Mouse (Mus musculus): ENCODE measurements around the gene Piwil1. TPM values are rescaled to one million over a fixed set of nuclear protein-coding genes. Genes with fewer than 3 reads are reported as not detected.

Gene Piwil1
- polyA plus RNA-seq, 1 experiment from 2014 or later, result 0.17 TPM

DNA sequence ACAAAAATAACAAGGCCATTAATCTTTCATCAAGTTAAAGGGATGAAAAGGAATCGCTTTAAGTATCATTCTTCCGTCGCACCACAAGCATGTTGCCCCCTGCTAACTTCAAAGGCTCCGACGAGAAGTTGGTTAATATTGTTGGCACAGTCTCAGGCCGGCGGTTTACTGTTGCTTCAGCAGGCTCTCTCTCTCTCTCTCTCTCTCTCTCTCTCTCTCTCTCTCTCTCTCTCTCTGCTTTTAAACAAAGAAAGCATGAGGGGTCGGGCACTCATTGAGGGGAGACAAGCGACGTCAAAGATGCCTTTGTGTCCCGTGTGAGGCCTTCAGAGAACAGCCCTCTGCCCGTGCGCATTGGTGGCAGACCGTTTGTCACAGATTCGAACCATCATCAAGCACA lies 17.7 kb upstream of the Piwil1 start:
- peaks cover 11% of the 10 kb centered on the region for H3K4me1 ChIP-seq
- H3K27me3 ChIP-seq, result peaks cover 15% of the 10 kb centered on the region; the same call in 1 of the 2 replicates
- ATAC-seq (ENCODE audit: low FRiP score, low read depth), result peak; percentile 38; the same call in 1 of the 2 replicates
- H3K4me3 ChIP-seq, result no peak overlapping the region
- H3K9me3 ChIP-seq, result peaks cover 18% of the 10 kb centered on the region
- no peak overlapping the region for H3K27ac ChIP-seq (replicated peaks)
- 4% methylated on average over 15 of the region's 15 CpGs for WGBS
- no peaks in the 10 kb centered on the region for H3K36me3 ChIP-seq
- H3K4me2 ChIP-seq (replicated peaks), result peak overlapping the region; percentile 39
- H3K9ac ChIP-seq (replicated peaks), result no peak overlapping the region

DNA sequence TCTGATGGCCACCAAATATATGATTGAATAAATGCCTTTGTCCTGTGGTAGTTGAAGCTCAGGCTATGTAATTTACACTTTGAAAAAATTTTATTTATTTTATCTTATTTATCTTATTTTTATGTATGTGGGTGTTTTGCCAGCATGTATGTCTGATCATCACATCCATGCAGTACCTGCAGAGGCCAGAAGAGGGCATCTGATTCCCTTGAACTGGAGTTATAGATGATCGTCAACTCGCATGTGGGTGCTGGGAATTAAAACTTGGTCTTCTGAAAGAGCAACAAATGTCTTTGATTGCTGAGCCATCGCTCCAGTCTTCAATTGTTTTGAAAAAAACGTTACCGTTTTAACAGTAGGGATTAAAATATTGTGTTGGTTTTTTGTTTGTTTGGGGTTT lies 15.2 kb upstream of the Piwil1 start:
- no peaks in the 10 kb centered on the region for H3K36me3 ChIP-seq
- H3K9ac ChIP-seq (replicated peaks), result no peak overlapping the region
- H3K4me2 ChIP-seq (replicated peaks), result no peak overlapping the region
- peaks cover 18% of the 10 kb centered on the region for H3K9me3 ChIP-seq
- no peak for ATAC-seq (ENCODE audit: low FRiP score, low read depth)
- H3K27me3 ChIP-seq, result peaks cover 15% of the 10 kb centered on the region; the same call in 1 of the 2 replicates
- H3K4me1 ChIP-seq, result peaks cover 11% of the 10 kb centered on the region
- no peak overlapping the region for H3K27ac ChIP-seq (replicated peaks)
- no peak overlapping the region for H3K4me3 ChIP-seq
- 83% methylated on average over 5 of the region's 5 CpGs for WGBS

DNA sequence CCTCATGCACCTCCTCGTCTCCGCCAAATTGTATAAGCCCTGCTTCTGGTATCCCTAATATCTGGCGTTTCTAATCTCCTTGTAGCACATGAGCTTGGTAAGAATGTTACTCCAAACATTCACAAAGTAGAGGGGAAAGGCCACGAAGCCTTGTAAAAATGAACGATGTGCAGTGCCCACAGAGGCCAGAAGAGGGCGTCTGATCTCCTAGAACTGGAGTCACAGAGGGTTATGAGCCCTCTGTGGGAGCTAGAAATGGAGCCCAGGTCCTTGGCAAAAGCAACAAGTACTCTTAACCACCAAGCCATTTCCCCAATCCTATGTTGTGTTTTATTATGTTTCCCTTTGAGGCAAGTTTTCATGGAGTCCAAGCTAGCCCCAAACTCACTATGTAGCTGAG lies 8.2 kb upstream of the Piwil1 start:
- ATAC-seq (ENCODE audit: low FRiP score, low read depth), result no peak
- no peak overlapping the region for H3K4me3 ChIP-seq
- peaks cover 5% of the 10 kb centered on the region; the same call in 1 of the 2 replicates for H3K4me1 ChIP-seq
- whole genome bisulfite sequencing, result 68% methylated on average over 6 of the region's 6 CpGs
- no peak overlapping the region for H3K27ac ChIP-seq (replicated peaks)
- H3K9ac ChIP-seq (replicated peaks), result no peak overlapping the region
- H3K36me3 ChIP-seq, result no peaks in the 10 kb centered on the region
- no peaks in the 10 kb centered on the region for H3K9me3 ChIP-seq
- H3K27me3 ChIP-seq, result peaks cover 10% of the 10 kb centered on the region
- no peak overlapping the region for H3K4me2 ChIP-seq (replicated peaks)

DNA sequence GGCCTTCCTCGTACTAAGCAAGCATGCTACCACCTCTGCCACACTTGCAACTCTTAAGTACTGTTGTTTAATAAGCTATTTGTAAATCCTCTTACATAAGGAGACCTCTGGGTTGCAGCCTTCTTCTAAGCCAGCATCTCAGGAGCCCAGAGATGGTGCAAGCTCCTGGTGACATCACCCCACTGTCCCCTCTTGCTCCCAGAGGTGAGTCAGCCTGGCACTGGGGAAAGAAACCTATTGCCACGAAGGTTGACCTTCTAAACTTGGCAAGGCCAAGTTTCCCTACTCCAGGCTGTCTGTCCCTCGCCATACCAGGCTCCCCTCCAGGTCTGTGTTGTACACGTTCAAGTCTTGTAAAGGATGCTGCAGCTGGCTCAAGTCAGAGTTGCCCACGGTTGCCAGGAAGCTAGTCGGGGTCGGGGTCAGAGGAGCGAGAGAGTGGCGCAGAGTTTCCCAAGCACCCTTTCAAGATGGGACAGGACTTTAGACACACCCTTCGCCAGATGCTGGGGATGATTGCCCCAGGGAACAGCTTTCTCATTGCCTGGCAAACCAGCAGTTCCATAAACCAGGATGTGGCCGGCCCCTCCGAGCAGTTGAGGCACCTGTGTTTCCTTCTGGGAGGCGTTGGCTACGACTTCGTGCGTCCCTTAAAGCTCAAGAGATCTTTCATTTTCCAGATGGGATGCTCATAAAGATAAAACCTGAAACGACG lies 7.6 kb upstream of the Piwil1 start:
- no peak overlapping the region for H3K9ac ChIP-seq (replicated peaks)
- no peak overlapping the region for H3K27ac ChIP-seq (replicated peaks)
- H3K27me3 ChIP-seq, result peaks cover 10% of the 10 kb centered on the region
- H3K36me3 ChIP-seq, result no peaks in the 10 kb centered on the region
- no peak for ATAC-seq (ENCODE audit: low FRiP score, low read depth)
- H3K4me1 ChIP-seq, result peaks cover 5% of the 10 kb centered on the region; the same call in 1 of the 2 replicates
- H3K4me3 ChIP-seq, result no peak overlapping the region
- 81% methylated on average over 18 of the region's 18 CpGs for WGBS
- no peaks in the 10 kb centered on the region for H3K9me3 ChIP-seq
- no peak overlapping the region for H3K4me2 ChIP-seq (replicated peaks)

DNA sequence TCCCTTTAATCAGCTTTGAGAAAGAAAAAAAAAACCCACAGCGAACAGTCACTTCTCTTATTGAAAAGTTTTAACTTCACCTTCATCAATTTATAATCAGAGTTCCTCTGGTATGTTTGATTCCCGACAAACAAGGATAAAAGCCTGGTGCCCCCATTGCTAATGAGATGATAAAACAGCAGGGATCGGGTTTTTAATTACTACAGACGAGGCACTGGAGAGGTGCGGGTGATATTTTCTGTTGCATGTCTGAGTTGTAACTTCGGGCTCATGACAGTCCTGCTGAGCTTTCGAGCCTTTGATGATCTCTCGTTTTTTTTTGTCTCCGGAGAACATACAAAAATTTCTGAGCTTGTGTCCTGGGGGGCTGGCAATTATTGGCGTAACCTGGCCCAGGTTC lies 5.5 kb upstream of the Piwil1 start:
- no peak for ATAC-seq (ENCODE audit: low FRiP score, low read depth)
- Histone ChIP-seq H3K36me3 (no peaks in the 10 kb centered on the region), H3K27ac (replicated peaks) (no peak overlapping the region), H3K4me2 (replicated peaks) (0 out of 2 replicates have a peak overlapping the region, but pooled peaks have one; percentile 9), H3K27me3 (peaks cover 10% of the 10 kb centered on the region), H3K9me3 (no peaks in the 10 kb centered on the region), H3K9ac (replicated peaks) (no peak overlapping the region), H3K4me3 (no peak overlapping the region), H3K4me1 (peaks cover 5% of the 10 kb centered on the region; the same call in 1 of the 2 replicates)
- WGBS, result 40% methylated on average over 10 of the region's 10 CpGs

DNA sequence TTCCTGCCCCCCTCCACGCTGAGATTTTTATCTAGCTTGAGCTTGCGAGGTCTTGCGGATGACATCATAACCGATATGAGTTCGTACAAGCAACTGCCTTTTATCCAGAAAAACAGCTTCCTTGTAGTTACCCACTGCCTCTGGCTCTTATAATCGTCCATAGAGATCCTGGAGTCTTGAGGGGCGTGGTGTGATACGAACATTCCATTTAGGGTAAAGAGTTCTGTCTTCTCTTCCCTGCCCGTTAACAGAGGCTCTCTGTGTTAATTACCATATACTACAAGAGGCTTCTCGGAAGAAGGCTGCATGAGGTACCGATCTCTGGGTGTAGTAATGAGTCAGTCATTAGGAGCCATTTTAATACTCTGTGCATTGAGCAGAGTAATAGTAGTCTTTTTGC lies 1.6 kb upstream of the Piwil1 start:
- 77% methylated on average over 11 of the region's 11 CpGs for WGBS
- ATAC-seq (ENCODE audit: low FRiP score, low read depth), result no peak
- Histone ChIP-seq H3K36me3 (no peaks in the 10 kb centered on the region), H3K9ac (replicated peaks) (no peak overlapping the region), H3K27me3 (peaks cover 4% of the 10 kb centered on the region), H3K9me3 (no peaks in the 10 kb centered on the region), H3K4me3 (no peak overlapping the region), H3K4me1 (peaks cover 20% of the 10 kb centered on the region), H3K4me2 (replicated peaks) (no peak overlapping the region), H3K27ac (replicated peaks) (no peak overlapping the region)

DNA sequence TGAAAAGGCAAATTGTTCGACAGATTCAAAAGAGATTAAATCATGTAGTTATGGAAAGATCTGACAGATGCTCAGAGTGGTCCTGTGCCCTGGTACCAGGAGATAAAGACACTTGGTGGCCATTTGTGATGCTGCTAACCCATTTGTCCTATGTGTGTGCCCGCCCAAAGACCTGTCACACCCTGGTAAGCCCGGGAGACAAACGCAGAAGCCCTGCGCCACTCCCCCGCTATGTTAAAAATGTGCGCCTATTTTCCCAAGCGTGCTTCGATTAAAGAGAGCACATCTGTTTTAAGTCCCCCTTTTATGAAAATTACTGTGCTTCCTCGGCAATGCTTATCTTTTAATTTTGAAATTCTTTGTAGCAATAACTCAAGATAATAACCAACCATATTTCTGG lies 1.4 kb downstream of the Piwil1 start:
- Histone ChIP-seq H3K9me3 (peaks cover 7% of the 10 kb centered on the region; the same call in 1 of the 2 replicates), H3K36me3 (no peaks in the 10 kb centered on the region), H3K4me1 (peaks cover 14% of the 10 kb centered on the region), H3K9ac (replicated peaks) (0 out of 2 replicates have a peak overlapping the region, but pooled peaks have one; percentile 20), H3K27me3 (no peaks in the 10 kb centered on the region), H3K4me3 (no peak overlapping the region), H3K27ac (replicated peaks) (peak overlapping the region; percentile 61; the same call in 1 of the 2 replicates), H3K4me2 (replicated peaks) (peak overlapping the region; percentile 34)
- 6% methylated on average over 10 of the region's 10 CpGs for WGBS
- ATAC-seq (ENCODE audit: low FRiP score, low read depth), result no peak

DNA sequence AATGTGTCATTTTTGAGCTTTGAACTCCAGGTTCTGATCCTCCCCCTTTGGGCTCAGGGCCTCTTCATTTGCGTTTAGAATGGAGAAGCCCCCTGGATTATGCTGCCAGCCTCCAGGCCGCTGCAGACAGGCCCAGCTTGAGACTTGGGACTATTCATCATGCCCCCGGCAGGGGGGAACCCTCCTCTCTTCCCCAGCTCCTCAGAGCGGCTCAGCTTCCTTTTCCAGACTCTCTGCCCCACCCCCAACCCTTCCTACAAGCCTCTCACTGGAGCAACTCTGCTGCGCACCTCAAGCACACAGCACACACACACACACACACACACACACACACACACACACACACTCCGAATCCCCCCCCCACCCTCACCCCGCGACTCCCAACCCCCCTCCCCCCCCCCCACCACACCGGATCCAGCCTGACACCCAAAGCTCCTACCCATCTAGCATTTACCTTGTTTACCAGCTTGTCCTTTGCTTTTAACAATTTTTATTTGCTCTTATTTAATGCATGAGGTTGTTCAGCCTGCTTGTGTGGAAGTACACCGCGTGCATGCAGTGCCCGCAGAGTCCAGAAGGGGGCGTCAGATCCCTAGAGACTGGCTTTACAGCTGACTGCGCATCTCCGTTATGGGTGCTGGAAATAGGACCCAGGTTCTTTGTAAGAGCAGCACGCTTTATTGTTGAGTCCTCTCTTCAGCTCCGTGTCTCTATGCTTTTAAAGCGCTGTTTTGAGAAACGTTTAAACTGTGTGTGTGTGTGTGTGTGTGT lies 2.0 kb downstream of the Piwil1 start:
- Histone ChIP-seq H3K4me3 (peak overlapping the region; percentile 12; the same call in 1 of the 2 replicates), H3K27ac (replicated peaks) (peak overlapping the region; percentile 61), H3K36me3 (no peaks in the 10 kb centered on the region), H3K4me1 (peaks cover 14% of the 10 kb centered on the region), H3K4me2 (replicated peaks) (peak overlapping the region; percentile 34), H3K27me3 (no peaks in the 10 kb centered on the region), H3K9me3 (peaks cover 7% of the 10 kb centered on the region; the same call in 1 of the 2 replicates), H3K9ac (replicated peaks) (peak overlapping the region; percentile 24; the same call in 1 of the 2 replicates)
- ATAC-seq (ENCODE audit: low FRiP score, low read depth), result peak; percentile 94
- WGBS, result 39% methylated on average over 16 of the region's 19 CpGs

DNA sequence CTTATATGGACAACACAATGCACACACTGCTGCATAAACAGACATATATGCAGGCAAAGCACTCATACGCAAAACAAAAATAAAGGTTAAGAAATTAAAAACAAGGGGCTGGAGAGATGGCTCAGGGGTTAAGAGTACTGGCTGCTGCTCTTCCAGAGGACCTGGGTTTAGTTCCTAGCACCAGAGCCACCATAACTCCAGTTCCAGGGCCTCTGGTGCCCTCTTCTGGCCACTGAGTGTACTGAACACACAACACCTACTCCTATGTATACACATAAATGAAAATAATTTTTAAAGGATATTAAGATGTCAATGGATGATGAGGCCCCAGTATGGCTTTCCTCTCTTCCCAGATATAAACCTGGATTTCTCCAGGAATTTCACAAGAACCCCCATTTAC lies 4.1 kb downstream of the Piwil1 start:
- Histone ChIP-seq H3K4me2 (replicated peaks) (no peak overlapping the region), H3K9ac (replicated peaks) (no peak overlapping the region), H3K27ac (replicated peaks) (no peak overlapping the region), H3K4me1 (peaks cover 24% of the 10 kb centered on the region), H3K36me3 (no peaks in the 10 kb centered on the region), H3K4me3 (no peak overlapping the region), H3K9me3 (peaks cover 7% of the 10 kb centered on the region; the same call in 1 of the 2 replicates), H3K27me3 (no peaks in the 10 kb centered on the region)
- ATAC-seq (ENCODE audit: low FRiP score, low read depth), result no peak
- 95% methylated on average over 1 of the region's 1 CpGs for WGBS

DNA sequence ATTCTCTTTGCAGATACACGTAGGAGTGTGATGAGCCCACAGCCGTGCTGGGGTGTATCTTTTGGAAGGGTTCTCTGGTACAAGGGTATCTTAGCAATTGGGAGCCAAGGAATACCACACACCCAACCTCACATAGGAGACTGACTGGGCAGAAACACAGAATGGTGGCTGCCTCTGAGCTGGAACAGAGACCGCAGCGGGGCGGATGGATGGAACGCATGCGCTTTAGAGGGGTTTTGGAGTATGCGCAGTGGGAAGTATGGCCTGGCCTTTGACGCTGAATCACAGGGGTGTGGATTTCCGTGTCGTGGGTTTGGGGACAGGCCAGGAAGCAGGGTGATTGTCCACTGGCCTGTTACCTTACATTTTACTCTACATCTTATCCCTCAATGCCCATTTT lies 4.9 kb downstream of the Piwil1 start:
- peaks cover 24% of the 10 kb centered on the region for H3K4me1 ChIP-seq
- H3K9ac ChIP-seq (replicated peaks), result no peak overlapping the region
- no peaks in the 10 kb centered on the region for H3K27me3 ChIP-seq
- 91% methylated on average over 11 of the region's 11 CpGs for WGBS
- H3K27ac ChIP-seq (replicated peaks), result no peak overlapping the region
- H3K4me2 ChIP-seq (replicated peaks), result no peak overlapping the region
- H3K4me3 ChIP-seq, result no peak overlapping the region
- no peak for ATAC-seq (ENCODE audit: low FRiP score, low read depth)
- H3K36me3 ChIP-seq, result no peaks in the 10 kb centered on the region
- peaks cover 7% of the 10 kb centered on the region; the same call in 1 of the 2 replicates for H3K9me3 ChIP-seq

DNA sequence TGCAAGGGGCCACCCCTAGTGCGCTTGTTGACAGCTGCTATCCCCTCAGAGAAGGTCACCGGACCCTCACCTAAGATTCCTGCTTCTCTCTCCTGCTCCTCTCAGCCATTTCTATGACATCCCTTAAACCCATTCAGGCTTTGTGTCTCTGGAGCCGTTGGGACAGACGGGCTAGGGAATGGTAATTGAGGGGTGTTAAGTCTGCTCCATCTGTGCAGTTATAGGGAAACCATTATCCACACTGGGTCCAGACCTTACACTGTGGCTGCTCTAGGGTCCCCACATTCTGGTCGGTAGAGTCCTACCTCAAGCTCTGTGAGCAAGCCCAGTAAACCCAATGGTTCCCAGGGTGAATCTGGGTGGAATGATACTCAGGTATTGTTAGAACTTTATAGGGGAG lies 6.6 kb downstream of the Piwil1 start:
- H3K4me3 ChIP-seq, result no peak overlapping the region
- no peak for ATAC-seq (ENCODE audit: low FRiP score, low read depth)
- no peak overlapping the region for H3K9ac ChIP-seq (replicated peaks)
- peaks cover 16% of the 10 kb centered on the region for H3K4me1 ChIP-seq
- WGBS, result 71% methylated on average over 5 of the region's 5 CpGs
- peaks cover 7% of the 10 kb centered on the region; the same call in 1 of the 2 replicates for H3K9me3 ChIP-seq
- H3K27ac ChIP-seq (replicated peaks), result no peak overlapping the region
- H3K27me3 ChIP-seq, result no peaks in the 10 kb centered on the region
- no peak overlapping the region for H3K4me2 ChIP-seq (replicated peaks)
- no peaks in the 10 kb centered on the region for H3K36me3 ChIP-seq

DNA sequence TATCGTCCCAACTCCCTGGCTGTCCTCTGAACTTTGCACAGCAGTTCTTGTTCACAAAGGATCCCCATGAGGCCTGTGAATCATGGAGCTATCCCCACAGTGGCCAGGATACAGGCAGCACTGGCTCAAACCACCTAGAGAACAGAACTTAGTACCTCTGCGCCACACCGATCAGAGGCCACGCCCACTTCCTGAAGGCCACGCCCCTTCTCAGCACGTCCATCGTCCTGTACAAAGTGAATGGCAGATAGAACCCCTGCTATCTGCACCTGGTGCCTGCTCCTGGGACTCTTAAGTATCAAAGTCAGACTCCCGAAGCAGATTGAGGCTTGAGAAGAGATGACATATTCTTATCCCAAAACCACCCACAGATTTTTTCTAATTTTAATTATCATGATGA lies 8.3 kb downstream of the Piwil1 start:
- Histone ChIP-seq H3K4me2 (replicated peaks) (no peak overlapping the region), H3K36me3 (no peaks in the 10 kb centered on the region), H3K9me3 (peaks cover 7% of the 10 kb centered on the region; the same call in 1 of the 2 replicates), H3K4me3 (no peak overlapping the region), H3K27ac (replicated peaks) (no peak overlapping the region), H3K27me3 (no peaks in the 10 kb centered on the region), H3K9ac (replicated peaks) (no peak overlapping the region), H3K4me1 (peaks cover 9% of the 10 kb centered on the region; the same call in 1 of the 2 replicates)
- 29% methylated on average over 8 of the region's 8 CpGs for WGBS
- no peak for ATAC-seq (ENCODE audit: low FRiP score, low read depth)
